Mouse (Mus musculus) lung, adult 2 months (tissue): Measurements from ENCODE around the gene Ptpn20. TPM values are rescaled to one million over a fixed set of nuclear protein-coding genes. Genes with fewer than 3 reads are reported as not detected.

Source experiments
- DNase-seq: peaks from one replicate; pipeline ENCODE4 v3.0.0; 2022
- H3K4me1 ChIP-seq: fragments of 200-500 bp; 2 replicates; pipeline ENCODE4 v1.6.1; 2011; ENCODE audit warnings: low read length; ENCODE audit not compliant: control insufficient read depth, insufficient read depth
- H3K4me3 ChIP-seq: fragments of 200-500 bp; replicated peaks from 2 replicates; pipeline ENCODE3; 2011; ENCODE audit warnings: low read depth, mild to moderate bottlenecking, control low read depth, low read length; ENCODE audit errors: extremely low read depth
- CTCF ChIP-seq: fragments of 200-500 bp; IDR thresholded peaks from 2 replicates; pipeline ENCODE4 v1.5.1; 2011; ENCODE audit warnings: mild to moderate bottlenecking, low read length, control low read depth; ENCODE audit not compliant: insufficient read depth
- POLR2A ChIP-seq: fragments of 200-500 bp; IDR thresholded peaks from 2 replicates; pipeline ENCODE4 v1.6.1; 2011; ENCODE audit warnings: low read depth, mild to moderate bottlenecking, control low read depth, low read length, borderline replicate concordance; ENCODE audit errors: extremely low read depth
- WGBS: fragments of 180-500 bp; shearing (Covaris S2); methylation state at CpG from one replicate; pipeline ENCODE4 v1.1.7; 2018; 5-methylcytosine and 5-hydroxymethylcytosine counted together
- polyA plus RNA-seq: library from polyadenylated mRNA; depleted of rRNA; stranded (reverse); fragments of >200 nt; gene quantifications from 2 replicates; pipeline ENCODE4 v1.2.3, GENCODE M21; 2012; rRNA removed

Gene Ptpn20
- polyA plus RNA-seq, result 0.11 and 0.26 TPM in 2 replicates

- TF ChIP-seq POLR2A, result no peak
- TF ChIP-seq CTCF, result 0 out of 2 replicates have a peak, but pooled peaks have one; percentile 3
- H3K4me3 ChIP-seq, result no peak within 1 kb of the TSS
- DNase-seq, result no peak
- 62% methylated on average over 14 of the region's 14 CpGs for WGBS
- H3K4me1 ChIP-seq, result no peaks in the 10 kb centered on the region
Observed at GRCm38 (mm10) chr14:33588951-33589350, at the start of gene Ptpn20. Ptpn20 (plus strand) TSS chr14:33589207.

- H3K4me3 ChIP-seq, result no peak overlapping the region
- H3K4me1 ChIP-seq, result no peaks in the 10 kb centered on the region
- no peak for DNase-seq
- TF ChIP-seq CTCF (no peak), POLR2A (no peak)
- 82% methylated on average over 7 of the region's 7 CpGs for WGBS
Observed at GRCm38 (mm10) chr14:33539559-33540167, 49.3 kb upstream of the Ptpn20 start.

- no peak overlapping the region for H3K4me3 ChIP-seq
- 74% methylated on average over 8 of the region's 8 CpGs for WGBS
Observed at GRCm38 (mm10) chr14:33545565-33546143, 43.4 kb upstream of the Ptpn20 start.

GRCm38 (mm10) chr14:33548650-33549049 is 40.4 kb upstream of the Ptpn20 start:
- Histone ChIP-seq H3K4me3 (no peak overlapping the region), H3K4me1 (no peaks in the 10 kb centered on the region)
- DNase-seq, result no peak
- TF ChIP-seq CTCF (no peak), POLR2A (no peak)
- WGBS, result 49% methylated on average over 3 of the region's 3 CpGs

More at GRCm38 (mm10) chr14:33545565-33546143, 43.4 kb upstream of the Ptpn20 start:
- DNase-seq, result no peak
- no peaks in the 10 kb centered on the region for H3K4me1 ChIP-seq
- TF ChIP-seq CTCF (no peak), POLR2A (no peak)

- no peak overlapping the region for H3K4me3 ChIP-seq
- DNase-seq, result no peak
- no peaks in the 10 kb centered on the region for H3K4me1 ChIP-seq
- WGBS, result 57% methylated on average over 6 of the region's 6 CpGs
- TF ChIP-seq CTCF, result no peak
- TF ChIP-seq POLR2A, result no peak
Observed at GRCm38 (mm10) chr14:33549856-33550255, 39.2 kb upstream of the Ptpn20 start.

GRCm38 (mm10) chr14:33570737-33571136 is 18.3 kb upstream of the Ptpn20 start:
- TF ChIP-seq CTCF, result no peak
- TF ChIP-seq POLR2A, result no peak
- Histone ChIP-seq H3K4me1 (no peaks in the 10 kb centered on the region), H3K4me3 (no peak overlapping the region)
- 54% methylated on average over 6 of the region's 6 CpGs for WGBS
- DNase-seq, result no peak

- H3K4me1 ChIP-seq, result no peaks in the 10 kb centered on the region
- WGBS, result 74% methylated on average over 3 of the region's 3 CpGs
- no peak overlapping the region for H3K4me3 ChIP-seq
- DNase-seq, result no peak
- no peak for TF ChIP-seq CTCF
- TF ChIP-seq POLR2A, result no peak
Observed at GRCm38 (mm10) chr14:33573643-33574042, 15.4 kb upstream of the Ptpn20 start.

- TF ChIP-seq POLR2A (no peak), CTCF (no peak)
- H3K4me1 ChIP-seq, result no peaks in the 10 kb centered on the region
- WGBS, result 68% methylated on average over 7 of the region's 7 CpGs
- no peak for DNase-seq
- H3K4me3 ChIP-seq, result no peak overlapping the region
Observed at GRCm38 (mm10) chr14:33579771-33580484, 9.1 kb upstream of the Ptpn20 start.

- Histone ChIP-seq H3K4me3 (no peak overlapping the region), H3K4me1 (no peaks in the 10 kb centered on the region)
- WGBS, result 84% methylated on average over 9 of the region's 9 CpGs
- TF ChIP-seq POLR2A, result no peak
- no peak for TF ChIP-seq CTCF
- DNase-seq, result no peak
Observed at GRCm38 (mm10) chr14:33598376-33599130, 9.5 kb downstream of the Ptpn20 start.
